Mouse (Mus musculus): ENCODE data around the gene Kit. TPM values are rescaled to one million over a fixed set of nuclear protein-coding genes. Genes with fewer than 3 reads are reported as not detected.

The Kit gene
- polyA plus RNA-seq, 1 experiment from 2014 or later = 11.2 TPM

DNA sequence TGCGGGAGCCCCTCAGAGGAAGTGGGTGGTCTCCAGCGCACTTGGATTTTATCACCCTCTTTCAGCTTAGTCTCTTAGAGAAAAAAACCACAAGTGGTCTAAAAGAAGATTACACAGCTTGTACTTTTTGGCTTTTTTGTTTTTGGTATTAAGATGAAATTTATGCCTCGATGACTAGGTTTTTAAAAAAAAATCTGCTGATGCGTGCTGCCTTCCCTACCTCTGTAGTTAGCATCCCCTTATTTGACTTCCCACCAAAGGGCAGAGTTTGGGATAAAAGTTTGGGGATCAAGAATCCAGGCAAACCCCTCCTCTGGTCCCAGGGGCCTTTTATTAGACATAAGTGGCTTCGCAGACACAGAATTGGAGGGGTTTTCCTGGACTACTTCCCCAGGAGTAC is 4.5 kb downstream of the Kit start:
- H3K4me3 ChIP-seq (ENCODE audit: low read depth, low read length) = no peak overlapping the region
- no peaks in the 10 kb centered on the region for H3K9me3 ChIP-seq (replicated peaks; ENCODE audit: control insufficient read depth, low read length)
- WGBS (ENCODE audit: insufficient replicate concordance) = 74% methylated on average over 5 of the region's 5 CpGs
- H3K27ac ChIP-seq (ENCODE audit: low read depth, low read length) = no peak overlapping the region
- H3K4me2 ChIP-seq = no peak overlapping the region
- peaks cover 10% of the 10 kb centered on the region; the same call in 1 of the 2 replicates for H3K27me3 ChIP-seq (ENCODE audit: control insufficient read depth, insufficient read depth, low read length)
- no peaks in the 10 kb centered on the region for H3K36me3 ChIP-seq (ENCODE audit: control insufficient read depth, insufficient read depth, low read length)
- ATAC-seq (replicated peaks; ENCODE audit: insufficient number of reproducible peaks, low FRiP score, low TSS enrichment) = no peak
- 0 out of 2 replicates have a peak, but pooled peaks cover 4% of the 10 kb centered on the region for H3K4me1 ChIP-seq (ENCODE audit: control insufficient read depth, insufficient read depth, low read length)
- no peak overlapping the region for H3K9ac ChIP-seq (ENCODE audit: low read depth, low read length)

DNA sequence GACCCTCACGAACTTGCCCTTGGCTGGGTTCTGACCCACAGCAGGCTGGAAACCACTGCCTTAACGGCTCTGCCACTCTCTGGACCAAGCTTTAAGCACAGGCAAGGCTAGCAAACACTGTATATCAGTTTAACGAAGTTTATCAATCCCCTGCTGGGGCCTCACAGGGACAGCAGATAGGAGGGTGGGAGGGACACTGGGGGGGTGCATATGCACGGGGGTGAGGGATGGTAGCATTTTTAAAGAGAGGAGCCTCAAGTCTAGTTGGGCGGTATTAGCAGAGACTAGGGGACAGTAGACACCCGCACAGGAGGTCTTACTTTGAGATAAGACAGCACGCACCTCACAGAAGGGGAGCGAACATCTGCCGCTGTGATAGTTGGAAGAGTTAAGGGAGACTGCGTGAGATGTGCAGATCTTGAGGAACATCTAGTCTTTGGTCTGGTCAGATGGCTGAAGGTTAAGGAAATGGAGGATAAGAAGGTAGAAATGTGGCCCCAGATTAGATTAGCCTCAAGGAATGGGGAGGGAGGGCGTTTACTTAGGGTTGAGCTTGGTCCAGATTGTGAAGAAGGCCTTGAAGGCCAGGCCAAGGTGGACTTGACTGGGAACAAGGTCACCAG is 5.0 kb downstream of the Kit start:
- Histone ChIP-seq H3K4me1 (ENCODE audit: control insufficient read depth, insufficient read depth, low read length) (0 out of 2 replicates have a peak, but pooled peaks cover 4% of the 10 kb centered on the region), H3K9me3 (replicated peaks; ENCODE audit: control insufficient read depth, low read length) (no peaks in the 10 kb centered on the region), H3K36me3 (ENCODE audit: control insufficient read depth, insufficient read depth, low read length) (no peaks in the 10 kb centered on the region), H3K4me2 (no peak overlapping the region), H3K27ac (ENCODE audit: low read depth, low read length) (no peak overlapping the region), H3K9ac (ENCODE audit: low read depth, low read length) (no peak overlapping the region), H3K4me3 (ENCODE audit: low read depth, low read length) (no peak overlapping the region), H3K27me3 (ENCODE audit: control insufficient read depth, insufficient read depth, low read length) (peaks cover 10% of the 10 kb centered on the region; the same call in 1 of the 2 replicates)
- 36% methylated on average over 11 of the region's 11 CpGs for WGBS (ENCODE audit: insufficient replicate concordance)
- ATAC-seq (replicated peaks; ENCODE audit: insufficient number of reproducible peaks, low FRiP score, low TSS enrichment) = no peak

DNA sequence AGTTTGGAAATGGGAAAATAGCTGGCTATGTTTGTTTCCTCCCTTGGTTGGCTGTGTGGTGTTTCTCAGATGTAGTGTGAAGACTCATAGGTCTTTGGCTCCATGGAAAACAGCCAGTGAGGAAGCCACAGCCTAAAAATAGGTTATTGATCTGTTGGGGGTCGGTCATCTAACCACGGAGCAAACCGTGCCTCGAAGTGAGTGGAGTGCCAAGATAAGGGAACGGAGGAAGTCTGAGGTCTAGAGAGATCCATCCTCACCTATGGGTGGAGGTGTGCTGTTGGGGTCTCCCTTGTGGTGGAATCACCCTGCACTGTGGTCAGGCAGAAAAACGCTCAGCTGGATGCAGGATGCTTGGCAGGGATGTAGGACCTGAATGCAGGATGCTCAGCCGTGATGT is 7.2 kb downstream of the Kit start:
- ATAC-seq (replicated peaks; ENCODE audit: insufficient number of reproducible peaks, low FRiP score, low TSS enrichment) = no peak
- 44% methylated on average over 7 of the region's 7 CpGs for WGBS (ENCODE audit: insufficient replicate concordance)

DNA sequence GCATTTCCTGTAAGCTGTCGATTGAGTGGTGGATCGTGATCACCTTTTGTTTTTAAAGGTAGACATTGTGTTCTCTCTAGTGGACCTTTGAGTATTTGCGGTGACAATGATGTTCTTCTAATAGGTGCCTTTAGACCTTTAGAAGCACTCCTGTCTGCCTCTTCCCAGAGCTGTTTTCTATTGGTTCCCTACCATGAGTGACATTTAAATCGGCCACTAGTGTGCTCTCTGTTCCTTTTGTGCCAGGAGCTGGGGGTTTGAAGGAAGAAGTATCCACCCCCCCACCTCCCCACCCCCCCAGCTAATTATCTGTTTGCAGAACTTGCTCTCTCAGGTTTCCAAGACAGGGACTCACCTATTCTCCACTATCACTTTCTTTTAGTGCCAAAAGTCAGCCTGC is 13.1 kb downstream of the Kit start:
- H3K27ac ChIP-seq (ENCODE audit: low read depth, low read length) = no peak overlapping the region
- no peak for ATAC-seq (replicated peaks; ENCODE audit: insufficient number of reproducible peaks, low FRiP score, low TSS enrichment)
- H3K4me1 ChIP-seq (ENCODE audit: control insufficient read depth, insufficient read depth, low read length) = no peaks in the 10 kb centered on the region
- WGBS (ENCODE audit: insufficient replicate concordance) = 94% methylated on average over 4 of the region's 4 CpGs
- no peak overlapping the region for H3K4me2 ChIP-seq
- no peaks in the 10 kb centered on the region for H3K27me3 ChIP-seq (ENCODE audit: control insufficient read depth, insufficient read depth, low read length)
- no peak overlapping the region for H3K4me3 ChIP-seq (ENCODE audit: low read depth, low read length)
- no peaks in the 10 kb centered on the region for H3K36me3 ChIP-seq (ENCODE audit: control insufficient read depth, insufficient read depth, low read length)
- no peaks in the 10 kb centered on the region for H3K9me3 ChIP-seq (replicated peaks; ENCODE audit: control insufficient read depth, low read length)
- H3K9ac ChIP-seq (ENCODE audit: low read depth, low read length) = no peak overlapping the region

More for the DNA sequence above, 7.2 kb downstream of the Kit start:
- no peak overlapping the region for H3K27ac ChIP-seq (ENCODE audit: low read depth, low read length)
- no peaks in the 10 kb centered on the region for H3K9me3 ChIP-seq (replicated peaks; ENCODE audit: control insufficient read depth, low read length)
- no peak overlapping the region for H3K4me3 ChIP-seq (ENCODE audit: low read depth, low read length)
- H3K27me3 ChIP-seq (ENCODE audit: control insufficient read depth, insufficient read depth, low read length) = peaks cover 2% of the 10 kb centered on the region; the same call in 1 of the 2 replicates
- H3K4me1 ChIP-seq (ENCODE audit: control insufficient read depth, insufficient read depth, low read length) = no peaks in the 10 kb centered on the region
- no peak overlapping the region for H3K4me2 ChIP-seq
- no peaks in the 10 kb centered on the region for H3K36me3 ChIP-seq (ENCODE audit: control insufficient read depth, insufficient read depth, low read length)
- H3K9ac ChIP-seq (ENCODE audit: low read depth, low read length) = no peak overlapping the region

DNA sequence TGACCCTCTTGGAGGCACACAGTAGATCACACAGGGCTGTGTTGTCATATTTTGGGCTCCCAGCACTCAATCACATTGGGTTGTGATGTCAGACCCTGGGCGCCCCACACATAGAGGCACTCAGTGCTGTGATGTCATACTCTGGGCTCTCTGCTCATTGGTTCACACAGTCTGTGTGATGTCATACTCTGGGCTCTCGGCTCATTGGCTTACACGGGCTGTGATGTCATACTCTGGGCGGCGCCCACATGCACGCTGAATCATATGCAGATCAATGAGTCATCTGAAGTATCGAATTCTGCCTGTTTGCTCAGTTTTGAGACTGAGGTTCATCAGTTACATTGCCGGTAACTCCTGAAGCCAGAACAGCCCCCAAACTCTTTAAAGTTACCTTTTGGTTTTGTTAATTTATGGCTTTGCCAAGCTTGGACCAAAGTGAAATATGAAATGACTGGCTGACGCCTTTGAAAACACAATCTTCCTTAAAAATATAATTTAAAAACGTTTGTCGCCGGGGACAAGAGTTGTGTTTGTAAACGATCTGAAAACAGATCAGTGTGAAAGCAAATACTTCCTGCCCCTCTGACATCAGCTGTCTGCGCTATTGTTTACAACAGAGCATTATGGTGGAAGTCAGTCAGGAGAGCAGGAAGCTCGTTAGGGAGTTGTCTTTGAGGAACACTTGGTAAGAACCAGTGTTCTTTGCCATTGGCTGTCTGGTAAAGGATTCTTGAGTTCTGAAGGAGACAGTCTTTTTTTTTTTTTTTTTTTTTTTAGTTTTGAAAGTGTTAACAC is 15.0 kb downstream of the Kit start:
- H3K27ac ChIP-seq (ENCODE audit: low read depth, low read length) = no peak overlapping the region
- no peaks in the 10 kb centered on the region for H3K27me3 ChIP-seq (ENCODE audit: control insufficient read depth, insufficient read depth, low read length)
- 75% methylated on average over 15 of the region's 15 CpGs for WGBS (ENCODE audit: insufficient replicate concordance)
- H3K9ac ChIP-seq (ENCODE audit: low read depth, low read length) = no peak overlapping the region
- no peak for ATAC-seq (replicated peaks; ENCODE audit: insufficient number of reproducible peaks, low FRiP score, low TSS enrichment)
- no peaks in the 10 kb centered on the region for H3K4me1 ChIP-seq (ENCODE audit: control insufficient read depth, insufficient read depth, low read length)
- no peak overlapping the region for H3K4me3 ChIP-seq (ENCODE audit: low read depth, low read length)
- no peak overlapping the region for H3K4me2 ChIP-seq
- H3K9me3 ChIP-seq (replicated peaks; ENCODE audit: control insufficient read depth, low read length) = no peaks in the 10 kb centered on the region
- H3K36me3 ChIP-seq (ENCODE audit: control insufficient read depth, insufficient read depth, low read length) = no peaks in the 10 kb centered on the region

DNA sequence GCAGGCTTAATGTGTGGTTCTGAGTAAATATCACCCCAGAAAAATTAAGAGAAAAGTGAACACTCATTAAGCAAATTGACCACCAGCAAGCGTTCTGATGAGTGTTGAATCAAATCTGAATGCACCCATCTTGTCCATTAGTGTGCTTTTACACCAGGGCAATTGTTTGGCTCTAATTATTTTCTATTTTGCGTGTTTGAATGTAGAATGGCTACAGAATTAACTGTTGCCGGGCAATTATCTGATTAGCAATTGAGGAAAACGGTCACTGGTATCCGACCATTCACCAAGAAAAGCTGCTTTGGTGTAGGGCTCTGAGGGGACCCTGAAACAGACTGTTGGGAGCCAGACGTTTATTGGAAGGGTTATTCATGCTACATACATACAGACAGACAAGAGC is 16.2 kb downstream of the Kit start:
- WGBS (ENCODE audit: insufficient replicate concordance) = 65% methylated on average over 6 of the region's 6 CpGs
- no peaks in the 10 kb centered on the region for H3K9me3 ChIP-seq (replicated peaks; ENCODE audit: control insufficient read depth, low read length)
- no peak for ATAC-seq (replicated peaks; ENCODE audit: insufficient number of reproducible peaks, low FRiP score, low TSS enrichment)
- no peaks in the 10 kb centered on the region for H3K36me3 ChIP-seq (ENCODE audit: control insufficient read depth, insufficient read depth, low read length)
- H3K4me3 ChIP-seq (ENCODE audit: low read depth, low read length) = no peak overlapping the region
- no peak overlapping the region for H3K4me2 ChIP-seq
- no peak overlapping the region for H3K27ac ChIP-seq (ENCODE audit: low read depth, low read length)
- H3K9ac ChIP-seq (ENCODE audit: low read depth, low read length) = no peak overlapping the region
- peaks cover 2% of the 10 kb centered on the region for H3K4me1 ChIP-seq (ENCODE audit: control insufficient read depth, insufficient read depth, low read length)
- no peaks in the 10 kb centered on the region for H3K27me3 ChIP-seq (ENCODE audit: control insufficient read depth, insufficient read depth, low read length)

DNA sequence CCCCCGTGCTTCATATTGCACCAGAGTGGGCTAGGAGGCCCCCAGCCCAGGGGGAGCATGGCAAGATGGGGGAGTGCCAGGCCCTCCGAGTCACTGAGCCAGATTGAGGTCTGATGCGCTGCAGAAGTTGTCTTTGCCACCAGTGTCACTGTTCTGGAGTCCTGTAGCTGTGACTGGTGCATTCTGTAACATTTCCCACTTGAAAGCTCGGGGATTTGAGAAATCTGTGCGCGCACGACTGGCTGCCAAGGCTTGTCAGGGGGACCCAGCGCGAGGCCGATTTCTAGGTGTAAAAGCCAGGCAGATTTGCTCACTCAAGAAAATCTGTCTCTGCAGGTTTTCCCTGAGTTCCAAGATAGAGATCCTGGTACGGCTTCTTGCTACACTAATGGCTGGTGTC is 16.9 kb downstream of the Kit start:
- H3K4me2 ChIP-seq = no peak overlapping the region
- no peak overlapping the region for H3K4me3 ChIP-seq (ENCODE audit: low read depth, low read length)
- 79% methylated on average over 11 of the region's 11 CpGs for WGBS (ENCODE audit: insufficient replicate concordance)
- H3K4me1 ChIP-seq (ENCODE audit: control insufficient read depth, insufficient read depth, low read length) = peaks cover 7% of the 10 kb centered on the region
- ATAC-seq (replicated peaks; ENCODE audit: insufficient number of reproducible peaks, low FRiP score, low TSS enrichment) = no peak
- H3K36me3 ChIP-seq (ENCODE audit: control insufficient read depth, insufficient read depth, low read length) = no peaks in the 10 kb centered on the region
- no peaks in the 10 kb centered on the region for H3K9me3 ChIP-seq (replicated peaks; ENCODE audit: control insufficient read depth, low read length)
- H3K27ac ChIP-seq (ENCODE audit: low read depth, low read length) = no peak overlapping the region
- H3K27me3 ChIP-seq (ENCODE audit: control insufficient read depth, insufficient read depth, low read length) = no peaks in the 10 kb centered on the region
- no peak overlapping the region for H3K9ac ChIP-seq (ENCODE audit: low read depth, low read length)

DNA sequence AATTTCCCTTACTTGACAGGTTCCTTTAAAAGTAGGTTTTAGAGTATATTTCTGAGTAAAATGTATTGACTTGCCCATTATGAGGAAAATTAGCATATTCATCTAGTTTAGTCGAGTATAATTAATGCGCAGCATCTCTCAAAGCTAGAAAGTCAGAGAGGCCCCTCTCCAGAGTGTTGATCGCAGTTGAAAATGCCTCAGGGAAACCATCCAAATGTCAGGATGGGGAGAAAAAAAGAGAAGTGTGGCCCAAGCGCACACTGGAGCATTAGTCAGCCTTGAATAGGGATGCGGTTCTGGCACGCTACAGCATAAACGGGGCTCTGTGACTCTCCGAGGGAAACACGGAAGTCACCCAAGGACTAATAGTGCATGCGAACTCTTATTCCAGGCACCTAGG is 20.6 kb downstream of the Kit start:
- Histone ChIP-seq H3K36me3 (ENCODE audit: control insufficient read depth, insufficient read depth, low read length) (no peaks in the 10 kb centered on the region), H3K4me1 (ENCODE audit: control insufficient read depth, insufficient read depth, low read length) (peaks cover 10% of the 10 kb centered on the region), H3K4me3 (ENCODE audit: low read depth, low read length) (no peak overlapping the region), H3K9ac (ENCODE audit: low read depth, low read length) (no peak overlapping the region), H3K9me3 (replicated peaks; ENCODE audit: control insufficient read depth, low read length) (no peaks in the 10 kb centered on the region), H3K27me3 (ENCODE audit: control insufficient read depth, insufficient read depth, low read length) (no peaks in the 10 kb centered on the region), H3K27ac (ENCODE audit: low read depth, low read length) (no peak overlapping the region), H3K4me2 (no peak overlapping the region)
- 92% methylated on average over 10 of the region's 10 CpGs for WGBS (ENCODE audit: insufficient replicate concordance)
- ATAC-seq (replicated peaks; ENCODE audit: insufficient number of reproducible peaks, low FRiP score, low TSS enrichment) = no peak

Measured in heart, embryonic 11.5 days (tissue).